Mouse (Mus musculus): ENCODE measurements around the gene Gucy1a1. TPM values are rescaled to one million over a fixed set of nuclear protein-coding genes. Genes with fewer than 3 reads are reported as not detected.
A peak's percentile ranks its signal among the peaks of the same experiment; 100 is the strongest.
"Not testable (repeated sequence)": the region's sequence is repeated elsewhere in the genome, so short reads cannot be mapped to it uniquely, and the experiment has no call there.

Gucy1a1 gene
- total and polyA plus RNA-seq, 2 experiments from 2014 or later = 57.9 to 101 TPM

- Histone ChIP-seq H3K4me2 (ENCODE audit: low read depth) (no peak overlapping the region), H3K4me1 (ENCODE audit: insufficient read depth) (no peaks in the 10 kb centered on the region), H3K9ac (no peak overlapping the region), H3K27ac (ENCODE audit: low read depth, low read length) (no peak overlapping the region), H3K4me3 (ENCODE audit: low read depth, low read length) (no peak overlapping the region), H3K9me3 (ENCODE audit: low read length) (no peaks in the 10 kb centered on the region), H3K27me3 (ENCODE audit: insufficient read depth, low read length) (no peaks in the 10 kb centered on the region), H3K36me3 (ENCODE audit: insufficient read depth) (no peaks in the 10 kb centered on the region)
- WGBS = 91% methylated on average over 2 of the region's 2 CpGs
- TF ChIP-seq CTCF (IDR thresholded peaks at IDR 0.05; ENCODE audit: low read depth) = no peak
- no peak for ATAC-seq
- no peak for DNase-seq
Observed at GRCm38 (mm10) chr3:82165937-82166336, 20.3 kb upstream of the Gucy1a1 start.

GRCm38 (mm10) chr3:82162992-82163391 lies 17.4 kb upstream of the Gucy1a1 start:
- not testable (repeated sequence) for H3K27me3 ChIP-seq (ENCODE audit: insufficient read depth, low read length); H3K36me3 ChIP-seq (ENCODE audit: insufficient read depth); H3K4me2 ChIP-seq (ENCODE audit: low read depth); ATAC-seq; H3K27ac ChIP-seq (ENCODE audit: low read depth, low read length); H3K9ac ChIP-seq; DNase-seq; H3K4me1 ChIP-seq (ENCODE audit: insufficient read depth); H3K9me3 ChIP-seq (ENCODE audit: low read length); H3K4me3 ChIP-seq (ENCODE audit: low read depth, low read length)
- 92% methylated on average over 1 of the region's 1 CpGs for WGBS

- H3K27ac ChIP-seq (ENCODE audit: low read depth, low read length) = no peak overlapping the region
- no peak for ATAC-seq
- TF ChIP-seq CTCF (IDR thresholded peaks at IDR 0.05; ENCODE audit: low read depth) = no peak
- peak overlapping the region; percentile 84 for H3K4me2 ChIP-seq (ENCODE audit: low read depth)
- H3K4me1 ChIP-seq (ENCODE audit: insufficient read depth) = peaks cover 6% of the 10 kb centered on the region; the same call in 1 of the 2 replicates
- peak overlapping the region; percentile 59 for H3K4me3 ChIP-seq (ENCODE audit: low read depth, low read length)
- no peaks in the 10 kb centered on the region for H3K27me3 ChIP-seq (ENCODE audit: insufficient read depth, low read length)
- DNase-seq = no peak
- no peaks in the 10 kb centered on the region for H3K36me3 ChIP-seq (ENCODE audit: insufficient read depth)
- H3K9me3 ChIP-seq (ENCODE audit: low read length) = no peaks in the 10 kb centered on the region
- H3K9ac ChIP-seq = no peak overlapping the region
Observed at GRCm38 (mm10) chr3:82145978-82146377, 389 bp upstream of the Gucy1a1 start.

DNA sequence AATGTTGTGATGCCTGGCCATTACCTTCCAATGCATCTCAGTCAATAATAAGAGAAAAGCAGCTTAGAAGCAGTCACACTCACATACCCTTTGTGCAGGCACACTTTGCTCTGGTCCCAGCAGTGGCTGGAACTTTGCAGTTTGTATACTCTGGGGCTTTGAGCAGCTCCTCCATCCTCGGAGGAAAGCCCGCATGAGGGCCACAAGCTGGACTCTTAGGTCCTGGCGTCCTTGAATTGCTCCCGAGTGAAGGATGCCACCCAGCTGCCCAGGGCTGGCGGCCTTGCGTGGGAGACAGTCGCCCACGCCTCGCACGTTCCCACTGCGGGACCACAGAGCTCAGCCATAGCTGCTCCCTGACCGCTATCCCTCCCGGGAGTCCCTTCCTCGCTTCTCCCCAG lies 864 bp downstream of the Gucy1a1 start:
- Histone ChIP-seq H3K4me3 (ENCODE audit: low read depth, low read length) (peak overlapping the region; percentile 59), H3K4me2 (ENCODE audit: low read depth) (peak overlapping the region; percentile 84), H3K4me1 (ENCODE audit: insufficient read depth) (peaks cover 7% of the 10 kb centered on the region; the same call in 1 of the 2 replicates), H3K9me3 (ENCODE audit: low read length) (no peaks in the 10 kb centered on the region), H3K36me3 (ENCODE audit: insufficient read depth) (no peaks in the 10 kb centered on the region), H3K9ac (peak overlapping the region; percentile 77), H3K27me3 (ENCODE audit: insufficient read depth, low read length) (no peaks in the 10 kb centered on the region), H3K27ac (ENCODE audit: low read depth, low read length) (peak overlapping the region; percentile 86)
- no peak for TF ChIP-seq CTCF (IDR thresholded peaks at IDR 0.05; ENCODE audit: low read depth)
- ATAC-seq (peak; percentile 55), DNase-seq (peak; percentile 37)
- WGBS = 7% methylated on average over 14 of the region's 14 CpGs

GRCm38 (mm10) chr3:82140781-82141180 lies 4.8 kb downstream of the Gucy1a1 start:
- peaks cover 11% of the 10 kb centered on the region; the same call in 1 of the 2 replicates for H3K4me1 ChIP-seq (ENCODE audit: insufficient read depth)
- no peak for TF ChIP-seq CTCF (IDR thresholded peaks at IDR 0.05; ENCODE audit: low read depth)
- 0 out of 2 replicates have a peak overlapping the region, but pooled peaks have one; percentile 3 for H3K4me2 ChIP-seq (ENCODE audit: low read depth)
- H3K27ac ChIP-seq (ENCODE audit: low read depth, low read length) = no peak overlapping the region
- no peak for DNase-seq
- no peak for ATAC-seq
- 60% methylated on average over 5 of the region's 5 CpGs for WGBS
- H3K4me3 ChIP-seq (ENCODE audit: low read depth, low read length) = no peak overlapping the region
- H3K9ac ChIP-seq = no peak overlapping the region
- H3K9me3 ChIP-seq (ENCODE audit: low read length) = no peaks in the 10 kb centered on the region
- no peaks in the 10 kb centered on the region for H3K36me3 ChIP-seq (ENCODE audit: insufficient read depth)
- H3K27me3 ChIP-seq (ENCODE audit: insufficient read depth, low read length) = no peaks in the 10 kb centered on the region

- H3K36me3 ChIP-seq (ENCODE audit: insufficient read depth) = no peaks in the 10 kb centered on the region
- no peak for TF ChIP-seq CTCF (IDR thresholded peaks at IDR 0.05; ENCODE audit: low read depth)
- H3K27ac ChIP-seq (ENCODE audit: low read depth, low read length) = peak overlapping the region; percentile 69; the same call in 1 of the 2 replicates
- no peaks in the 10 kb centered on the region for H3K27me3 ChIP-seq (ENCODE audit: insufficient read depth, low read length)
- DNase-seq (peak; percentile 46), ATAC-seq (peak; percentile 77)
- 27% methylated on average over 13 of the region's 13 CpGs for WGBS
- no peak overlapping the region for H3K9ac ChIP-seq
- no peaks in the 10 kb centered on the region for H3K9me3 ChIP-seq (ENCODE audit: low read length)
- H3K4me3 ChIP-seq (ENCODE audit: low read depth, low read length) = no peak overlapping the region
- H3K4me2 ChIP-seq (ENCODE audit: low read depth) = peak overlapping the region; percentile 2; the same call in 1 of the 2 replicates
- peaks cover 7% of the 10 kb centered on the region; the same call in 1 of the 2 replicates for H3K4me1 ChIP-seq (ENCODE audit: insufficient read depth)
Observed at GRCm38 (mm10) chr3:82138002-82138667, 7.5 kb downstream of the Gucy1a1 start.

- no peak overlapping the region for H3K9ac ChIP-seq
- H3K36me3 ChIP-seq (ENCODE audit: insufficient read depth) = no peaks in the 10 kb centered on the region
- no peak for TF ChIP-seq CTCF (IDR thresholded peaks at IDR 0.05; ENCODE audit: low read depth)
- DNase-seq = peak; percentile 73
- H3K9me3 ChIP-seq (ENCODE audit: low read length) = no peaks in the 10 kb centered on the region
- peaks cover 8% of the 10 kb centered on the region for H3K4me1 ChIP-seq (ENCODE audit: insufficient read depth)
- no peaks in the 10 kb centered on the region for H3K27me3 ChIP-seq (ENCODE audit: insufficient read depth, low read length)
- WGBS = 40% methylated on average over 1 of the region's 1 CpGs
- no peak overlapping the region for H3K4me3 ChIP-seq (ENCODE audit: low read depth, low read length)
- H3K4me2 ChIP-seq (ENCODE audit: low read depth) = no peak overlapping the region
- peak; percentile 56 for ATAC-seq
- H3K27ac ChIP-seq (ENCODE audit: low read depth, low read length) = no peak overlapping the region
Observed at GRCm38 (mm10) chr3:82135483-82135882, 10.1 kb downstream of the Gucy1a1 start.

Data from forebrain, postnatal 0 days (tissue).